17 mouse cellular contexts compared by ENCODE assay signal in the genomic region with DNA sequence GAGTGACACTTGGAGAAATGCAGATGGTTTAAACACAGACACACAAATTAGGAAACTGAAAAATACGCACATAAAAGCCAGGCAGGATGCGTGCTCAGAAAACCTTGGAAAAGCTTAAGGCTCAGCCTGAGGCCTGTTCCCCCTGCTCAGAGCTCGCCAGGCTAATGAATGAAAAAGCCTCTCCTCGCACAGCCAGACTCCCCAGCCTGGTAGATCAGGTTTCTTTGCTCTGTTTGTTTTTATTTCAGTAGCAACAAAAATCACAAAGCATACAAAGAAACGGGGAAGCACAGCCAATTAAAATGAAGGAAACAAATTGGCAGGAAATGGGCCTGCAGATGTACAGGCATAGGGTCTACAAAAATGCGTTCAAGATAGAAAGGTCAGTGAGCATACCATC.
DNase-seq lines count a peak whose midpoint lies in the region; ATAC-seq and TF ChIP-seq lines count a peak whose summit lies in the region.
"Had no signal": no experiment of that assay in that cellular context is flagged by ENCODE, and none has a peak within 500 bp of the region (broad histone marks: within the 10 kb centered on the region; RNA-seq: fewer than 3 reads in every experiment).

No protein-coding gene starts in this region.

- H3K9me3 ChIP-seq in forebrain, postnatal 0 days (ENCODE audit: low read length) = no peaks in the 10 kb centered on the region
- no peaks in the 10 kb centered on the region for H3K9me3 ChIP-seq in forebrain, embryonic 16.5 days (ENCODE audit: control insufficient read depth, low read length)
- no peaks in the 10 kb centered on the region for H3K9me3 ChIP-seq in lung, embryonic 14.5 days (ENCODE audit: low read depth, low read length)
- H3K9me3 ChIP-seq: heart, embryonic 12.5 days; hindbrain, embryonic 13.5 days; midbrain, embryonic 12.5 days; neural tube, embryonic 12.5 days had no signal

- no peaks in the 10 kb centered on the region for H3K36me3 ChIP-seq in forebrain, postnatal 0 days (ENCODE audit: insufficient read depth)
- H3K36me3 ChIP-seq in forebrain, embryonic 16.5 days (ENCODE audit: control insufficient read depth, insufficient read depth) = no peaks in the 10 kb centered on the region
- no peaks in the 10 kb centered on the region for H3K36me3 ChIP-seq in lung, embryonic 14.5 days (ENCODE audit: insufficient read depth)
- H3K36me3 ChIP-seq: heart, embryonic 12.5 days; hindbrain, embryonic 13.5 days; midbrain, embryonic 12.5 days; neural tube, embryonic 12.5 days had no signal

- TF ChIP-seq CTCF in forebrain, postnatal 0 days (IDR thresholded peaks at IDR 0.05; ENCODE audit: low read depth) = no peak
- no peak for TF ChIP-seq CTCF in lung, embryonic 14.5 days (IDR thresholded peaks at IDR 0.05; ENCODE audit: low read depth)

- no peak overlapping the region for H3K4me2 ChIP-seq in forebrain, postnatal 0 days (ENCODE audit: low read depth)
- H3K4me2 ChIP-seq in forebrain, embryonic 16.5 days (ENCODE audit: low read length) = no peak overlapping the region
- no peak overlapping the region for H3K4me2 ChIP-seq in lung, embryonic 14.5 days
- H3K4me2 ChIP-seq: heart, embryonic 12.5 days; hindbrain, embryonic 13.5 days; liver, embryonic 11.5 days; midbrain, embryonic 12.5 days; neural tube, embryonic 12.5 days had no signal

- H3K4me3 ChIP-seq in forebrain, postnatal 0 days (ENCODE audit: low read depth, low read length) = no peak overlapping the region
- no peak overlapping the region for H3K4me3 ChIP-seq in forebrain, embryonic 16.5 days (replicated peaks; ENCODE audit: low read length)
- H3K4me3 ChIP-seq in lung, embryonic 14.5 days (ENCODE audit: low read depth, low read length) = no peak overlapping the region
- H3K4me3 ChIP-seq: heart, embryonic 12.5 days; hindbrain, embryonic 13.5 days; midbrain, embryonic 12.5 days; neural tube, embryonic 12.5 days had no signal

- no peaks in the 10 kb centered on the region for H3K4me1 ChIP-seq in forebrain, postnatal 0 days (ENCODE audit: insufficient read depth)
- H3K4me1 ChIP-seq in forebrain, embryonic 16.5 days (replicated peaks; ENCODE audit: control insufficient read depth, insufficient read depth, low read length) = no peaks in the 10 kb centered on the region
- H3K4me1 ChIP-seq in lung, embryonic 14.5 days (ENCODE audit: insufficient read depth) = no peaks in the 10 kb centered on the region
- H3K4me1 ChIP-seq: heart, embryonic 12.5 days; midbrain, embryonic 12.5 days; neural tube, embryonic 12.5 days had no signal

- WGBS in forebrain, postnatal 0 days = 4% methylated on average over 6 of the region's 6 CpGs
- WGBS in forebrain, embryonic 16.5 days = 3% methylated on average over 6 of the region's 6 CpGs
- WGBS in lung, embryonic 14.5 days = 33% methylated on average over 6 of the region's 6 CpGs

- no peak overlapping the region for H3K27ac ChIP-seq in forebrain, postnatal 0 days (ENCODE audit: low read depth, low read length)
- no peak overlapping the region for H3K27ac ChIP-seq in forebrain, embryonic 16.5 days (ENCODE audit: low read length)
- no peak overlapping the region for H3K27ac ChIP-seq in lung, embryonic 14.5 days (ENCODE audit: low read depth)
- H3K27ac ChIP-seq: hindbrain, embryonic 13.5 days; midbrain, embryonic 12.5 days; neural tube, embryonic 12.5 days had no signal

- no peaks in the 10 kb centered on the region for H3K27me3 ChIP-seq in forebrain, postnatal 0 days (ENCODE audit: insufficient read depth, low read length)
- no peaks in the 10 kb centered on the region for H3K27me3 ChIP-seq in forebrain, embryonic 16.5 days (replicated peaks; ENCODE audit: control insufficient read depth, insufficient read depth, low read length)
- H3K27me3 ChIP-seq in lung, embryonic 14.5 days (ENCODE audit: insufficient read depth, low read length) = no peaks in the 10 kb centered on the region
- H3K27me3 ChIP-seq: heart, embryonic 12.5 days; hindbrain, embryonic 13.5 days; midbrain, embryonic 12.5 days; neural tube, embryonic 12.5 days had no signal

- intact Hi-C loops in gastrocnemius, postnatal 14 days (cut with DNase I; ENCODE audit: low total_unique reads) = no loop called here

- no peak; the same call in 1 of the 2 replicates for ATAC-seq in forebrain, postnatal 0 days
- no peak for ATAC-seq in forebrain, embryonic 16.5 days
- ATAC-seq in lung, embryonic 14.5 days (ENCODE audit: insufficient read depth) = no peak
- ATAC-seq: activated CD4-positive, CD25-positive, alpha-beta regulatory T cell, adult 4 months; lung, postnatal 0 days had no signal

- DNase-seq in forebrain, postnatal 0 days = peak; percentile 24
- peak; percentile 12 for DNase-seq in lung, embryonic 14.5 days
- no peak for DNase-seq in lung, postnatal 4 days
- DNase-seq in embryo, embryonic 9.5 days (ENCODE audit: extremely low spot score) = peak; percentile 30
- DNase-seq in mesoderm, embryonic 11.5 days (ENCODE audit: low read depth, low spot score) = peak; percentile 17
- DNase-seq in right cerebral cortex, postnatal 36 days (ENCODE audit: low spot score in 2 of 2) = no peak
- no peak for DNase-seq in gastrocnemius, postnatal 14 days
- DNase-seq: cerebellum, adult 8-10 months; right cerebral cortex, adult 18-20 months had no signal

- H3K9ac ChIP-seq in forebrain, postnatal 0 days = no peak overlapping the region
- H3K9ac ChIP-seq in forebrain, embryonic 16.5 days (replicated peaks; ENCODE audit: low read depth, low read length) = no peak overlapping the region
- no peak overlapping the region for H3K9ac ChIP-seq in lung, embryonic 14.5 days
- H3K9ac ChIP-seq: heart, embryonic 12.5 days; hindbrain, embryonic 13.5 days; midbrain, embryonic 12.5 days; neural tube, embryonic 12.5 days had no signal

Comparison
In these comparisons a context has a peak if more than half of its experiments do, and no peak if none do; other contexts are left out.
1. DNase-seq: peak in forebrain, postnatal 0 days (single experiment), lung, embryonic 14.5 days (single experiment), embryo, embryonic 9.5 days (single experiment) and mesoderm, embryonic 11.5 days (single experiment); none in lung, postnatal 4 days (0 of 2), right cerebral cortex, postnatal 36 days (0 of 2) and gastrocnemius, postnatal 14 days (single experiment).